In the genomic region with DNA sequence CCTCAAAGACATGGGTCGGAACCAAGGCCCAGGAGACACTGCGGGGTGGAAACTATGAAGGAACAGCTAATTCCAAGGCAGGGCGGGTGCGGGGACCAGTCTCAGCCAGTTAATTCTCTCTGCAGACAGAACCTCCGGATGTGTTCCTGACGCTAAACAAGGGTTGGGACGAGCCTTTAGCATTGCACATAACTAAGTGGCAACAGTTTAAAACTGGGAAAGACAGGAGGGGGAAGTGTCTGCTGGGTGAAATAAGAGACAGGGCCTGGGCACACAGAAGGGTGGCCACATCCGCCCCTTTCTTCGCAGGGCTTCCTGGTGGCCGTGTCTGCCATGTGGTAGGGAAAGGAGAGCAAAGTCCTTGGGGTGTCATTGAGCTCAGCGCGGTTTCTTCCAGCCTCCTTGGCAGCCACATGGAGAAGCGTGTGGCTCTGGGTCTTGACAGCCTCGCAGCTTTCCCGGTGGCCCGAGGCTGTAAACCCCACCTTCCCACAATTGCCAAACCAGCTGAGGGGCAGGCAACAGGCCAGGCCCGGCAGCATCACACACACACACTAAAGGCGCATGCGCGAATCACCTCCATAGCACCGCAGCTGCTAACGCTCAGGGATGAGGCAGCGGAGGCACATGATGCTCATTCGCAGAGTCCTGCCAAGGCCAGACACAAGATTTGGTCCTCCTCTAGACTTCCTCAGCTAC, we compare ENCODE assay signal across 8 mouse cellular contexts.
DNase-seq lines count a peak whose midpoint lies in the region; ATAC-seq and TF ChIP-seq lines count a peak whose summit lies in the region.

No protein-coding gene starts in this region.

- 53% methylated on average over 24 of the region's 24 CpGs for WGBS in hindbrain, postnatal 0 days
- 70% methylated on average over 24 of the region's 24 CpGs for WGBS in hindbrain, embryonic 13.5 days
- WGBS in limb, embryonic 12.5 days = 29% methylated on average over 24 of the region's 24 CpGs

- peak; percentile 62 for ATAC-seq in hindbrain, postnatal 0 days
- ATAC-seq in hindbrain, embryonic 13.5 days (ENCODE audit: low FRiP score) = no peak
- peak; percentile 81 for ATAC-seq in granulocyte monocyte progenitor cell, adult 5-6 weeks (replicated peaks; ENCODE audit: poor library complexity, severe bottlenecking)
- ATAC-seq in limb, embryonic 12.5 days (ENCODE audit: insufficient number of reproducible peaks, insufficient read depth, low FRiP score, low TSS enrichment, low read depth) = peak; percentile 54

- H3K27ac ChIP-seq in hindbrain, postnatal 0 days = no peak overlapping the region
- H3K27ac ChIP-seq in hindbrain, embryonic 13.5 days = no peak overlapping the region
- H3K27ac ChIP-seq in limb, embryonic 12.5 days = peak overlapping the region; percentile 79

- no peaks in the 10 kb centered on the region for H3K9me3 ChIP-seq in hindbrain, postnatal 0 days (ENCODE audit: low read length)
- H3K9me3 ChIP-seq in hindbrain, embryonic 13.5 days = no peaks in the 10 kb centered on the region
- no peaks in the 10 kb centered on the region for H3K9me3 ChIP-seq in limb, embryonic 12.5 days

- no peak overlapping the region for H3K9ac ChIP-seq in hindbrain, postnatal 0 days (replicated peaks; ENCODE audit: low read length)
- no peak overlapping the region for H3K9ac ChIP-seq in hindbrain, embryonic 13.5 days
- H3K9ac ChIP-seq in limb, embryonic 12.5 days (replicated peaks) = no peak overlapping the region

- TF ChIP-seq CTCF in hindbrain, postnatal 0 days (IDR thresholded peaks at IDR 0.05; ENCODE audit: low read depth) = no peak

- peak overlapping the region; percentile 0; the same call in 1 of the 2 replicates for H3K4me2 ChIP-seq in hindbrain, postnatal 0 days (ENCODE audit: low read depth, low read length)
- no peak overlapping the region for H3K4me2 ChIP-seq in hindbrain, embryonic 13.5 days
- peak overlapping the region; percentile 37 for H3K4me2 ChIP-seq in limb, embryonic 12.5 days

- peak; percentile 85 for DNase-seq in hindbrain, postnatal 0 days (ENCODE audit: low spot score)
- peak; percentile 40 for DNase-seq in CD4-positive helper T cell, adult 2 months (ENCODE audit: low read depth, low spot score)
- DNase-seq in cerebellum, adult 11-12 months = peak; percentile 33
- peak; percentile 39 for DNase-seq in right cerebral cortex, postnatal 4 days
- DNase-seq in frontal cortex, postnatal 14 days (ENCODE audit: low spot score in 2 of 2) = no peak

- H3K4me3 ChIP-seq in hindbrain, postnatal 0 days (ENCODE audit: low read length) = no peak overlapping the region
- H3K4me3 ChIP-seq in hindbrain, embryonic 13.5 days = no peak overlapping the region
- H3K4me3 ChIP-seq in limb, embryonic 12.5 days (replicated peaks) = no peak overlapping the region

- peaks cover 10% of the 10 kb centered on the region for H3K4me1 ChIP-seq in hindbrain, postnatal 0 days (ENCODE audit: insufficient read depth, low read length)
- peaks cover 10% of the 10 kb centered on the region for H3K4me1 ChIP-seq in hindbrain, embryonic 13.5 days (replicated peaks)
- peaks cover 44% of the 10 kb centered on the region for H3K4me1 ChIP-seq in limb, embryonic 12.5 days (replicated peaks)

- no peaks in the 10 kb centered on the region for H3K36me3 ChIP-seq in hindbrain, postnatal 0 days (ENCODE audit: insufficient read depth, low read length)
- no peaks in the 10 kb centered on the region for H3K36me3 ChIP-seq in hindbrain, embryonic 13.5 days
- no peaks in the 10 kb centered on the region for H3K36me3 ChIP-seq in limb, embryonic 12.5 days

- H3K27me3 ChIP-seq in hindbrain, postnatal 0 days (ENCODE audit: insufficient read depth, low read length) = no peaks in the 10 kb centered on the region
- H3K27me3 ChIP-seq in hindbrain, embryonic 13.5 days = peaks cover 51% of the 10 kb centered on the region
- no peaks in the 10 kb centered on the region for H3K27me3 ChIP-seq in limb, embryonic 12.5 days

Comparison
In these comparisons a context has a peak if more than half of its experiments do, and no peak if none do; other contexts are left out.
1. DNase-seq: peak in hindbrain, postnatal 0 days (single experiment), CD4-positive helper T cell, adult 2 months (single experiment), cerebellum, adult 11-12 months (single experiment) and right cerebral cortex, postnatal 4 days (single experiment); none in frontal cortex, postnatal 14 days (0 of 2).